Mouse (Mus musculus) bone marrow, adult 2 months (tissue): ENCODE results near the gene Cog6.

Source experiments
- CTCF ChIP-seq: fragments of 200-500 bp; IDR thresholded peaks from 2 replicates; pipeline ENCODE4 v1.5.1; 2011; ENCODE audit warnings: low read length, control low read depth; ENCODE audit not compliant: control insufficient read depth, insufficient read depth
- POLR2A ChIP-seq: fragments of 200-500 bp; IDR thresholded peaks from 2 replicates; pipeline ENCODE4 v1.6.1; 2011; ENCODE audit warnings: low read depth, mild to moderate bottlenecking, control low read depth, low read length, borderline replicate concordance; ENCODE audit not compliant: control insufficient read depth

- no peak for TF ChIP-seq POLR2A
- TF ChIP-seq CTCF: no peak
Observed at GRCm38 (mm10) chr3:52938398-52938797, 78.6 kb downstream of the Cog6 start.
